Mouse (Mus musculus) heart, postnatal 0 days (tissue): Measurements from ENCODE around the gene Maml3.

Source experiments
- CTCF ChIP-seq: IDR thresholded peaks from 2 replicates; pipeline ENCODE4 v1.5.1; 2016; ENCODE audit warnings: antibody characterized with exemption, control low read depth, low read depth
- EP300 ChIP-seq: IDR thresholded peaks from 2 replicates; pipeline ENCODE4 v1.6.1; 2016; ENCODE audit warnings: antibody characterized with exemption, low read depth

GRCm38 (mm10) chr3:51791542-51791941, 313.3 kb downstream of the Maml3 start:
- TF ChIP-seq EP300, result no peak
- TF ChIP-seq CTCF, result no peak
